Mouse (Mus musculus) MEL (cell line): Measurements from ENCODE around the gene Fap. TPM values are rescaled to one million over a fixed set of nuclear protein-coding genes. Genes with fewer than 3 reads are reported as not detected.

Experiments
- DNase-seq: peaks from one replicate; pipeline ENCODE4 v3.0.0; 2011; ENCODE audit warnings: low read depth, low spot score
- H3K27ac ChIP-seq: 2 replicates; pipeline ENCODE4 v1.5.1; 2012; ENCODE audit warnings: low read depth, mild to moderate bottlenecking, control low read depth, low read length, moderate library complexity; ENCODE audit not compliant: control insufficient read depth
- H3K27me3 ChIP-seq, 2 experiments: fragments of 150-350 bp in 1 of 2; sonication (generic) in 1 of 2; 2 replicates each; pipeline ENCODE4 v1.6.1; 2012; ENCODE audit warnings: low read length in 2 of 2, mild to moderate bottlenecking in 2 of 2, improper control_type of control experiment in 1 of 2, moderate library complexity in 1 of 2; ENCODE audit not compliant: insufficient read depth in 2 of 2, control insufficient read depth in 1 of 2
- H3K36me3 ChIP-seq, 2 experiments: 2 replicates each; pipeline ENCODE4 v1.6.1; 2012 to 2014; ENCODE audit warnings: low read length in 2 of 2, improper control_type of control experiment in 1 of 2, inconsistent platforms in 1 of 2, mild to moderate bottlenecking in 1 of 2; ENCODE audit not compliant: insufficient read depth in 2 of 2, control insufficient read depth in 1 of 2
- H3K4me1 ChIP-seq, 2 experiments: fragments of 150-350 bp in 1 of 2; sonication (generic) in 1 of 2; 2 replicates each; pipeline ENCODE4 v1.6.1; 2012; ENCODE audit warnings: low read length in 2 of 2, improper control_type of control experiment in 1 of 2, mild to moderate bottlenecking in 1 of 2; ENCODE audit not compliant: insufficient read depth in 2 of 2, control insufficient read depth in 1 of 2
- H3K4me3 ChIP-seq, 2 experiments: fragments of 150-350 bp in 1 of 2; sonication (generic) in 1 of 2; 2 replicates each; pipeline ENCODE4 v1.5.1; 2012; ENCODE audit warnings: low read depth in 2 of 2, low read length in 2 of 2, mild to moderate bottlenecking in 2 of 2, moderate library complexity in 2 of 2, control low read depth in 1 of 2, improper control_type of control experiment in 1 of 2; ENCODE audit not compliant: control insufficient read depth in 1 of 2, insufficient read depth in 1 of 2
- H3K79me2 ChIP-seq: 2 replicates; pipeline ENCODE4 v1.6.1; 2012; ENCODE audit warnings: mild to moderate bottlenecking, low read length, moderate library complexity; ENCODE audit not compliant: control insufficient read depth, poor library complexity, insufficient read depth
- H3K9ac ChIP-seq: 2 replicates; pipeline ENCODE4 v1.6.1; 2012; ENCODE audit warnings: low read depth, mild to moderate bottlenecking, control low read depth, low read length, moderate library complexity; ENCODE audit not compliant: control insufficient read depth, poor library complexity, severe bottlenecking
- H3K9me3 ChIP-seq: fragments of 150-350 bp; sonication (generic); replicated peaks from 2 replicates; pipeline ENCODE4 v1.6.1; 2012; ENCODE audit warnings: mild to moderate bottlenecking, low read length, improper control_type of control experiment, moderate library complexity; ENCODE audit not compliant: insufficient read depth
- BHLHE40 ChIP-seq: IDR thresholded peaks from 2 replicates; pipeline ENCODE4 v1.6.1; 2012; ENCODE audit warnings: low read depth, mild to moderate bottlenecking, inconsistent platforms, low read length, improper control_type of control experiment, borderline replicate concordance
- CHD2 ChIP-seq: IDR thresholded peaks from 2 replicates; pipeline ENCODE4 v1.6.1; 2011; ENCODE audit warnings: low read length, improper control_type of control experiment
- CTCF ChIP-seq, 3 experiments: IDR thresholded peaks in 2 of 3; conservative IDR thresholded peaks in 1 of 3; 2 replicates each; pipeline ENCODE4 v1.5.1; 2011 to 2012; ENCODE audit warnings: low read length in 3 of 3, low read depth in 2 of 3, mild to moderate bottlenecking in 2 of 3, improper control_type of control experiment in 1 of 3, inconsistent platforms in 1 of 3, mixed read lengths in 1 of 3, moderate library complexity in 1 of 3; ENCODE audit not compliant: control insufficient read depth in 1 of 3, insufficient read depth in 1 of 3, poor library complexity in 1 of 3, severe bottlenecking in 1 of 3
- EP300 ChIP-seq, 2 experiments: IDR thresholded peaks; 2 replicates each; pipeline ENCODE4 v1.6.1; 2011; ENCODE audit warnings: improper control_type of control experiment in 2 of 2, low read length in 2 of 2, low read depth in 1 of 2, mild to moderate bottlenecking in 1 of 2
- GABPA ChIP-seq: IDR thresholded peaks from 2 replicates; pipeline ENCODE4 v1.6.1; 2012; ENCODE audit warnings: low read depth, mild to moderate bottlenecking, inconsistent platforms, low read length, improper control_type of control experiment, moderate library complexity
- GATA1 ChIP-seq: IDR thresholded peaks from 2 replicates; pipeline ENCODE4 v1.6.1; 2011; ENCODE audit warnings: low read depth, low read length, improper control_type of control experiment
- HCFC1 ChIP-seq: IDR thresholded peaks from 2 replicates; pipeline ENCODE4 v1.6.1; 2012; ENCODE audit warnings: low read depth, mild to moderate bottlenecking, inconsistent platforms, low read length, improper control_type of control experiment, moderate library complexity
- KAT2A ChIP-seq: conservative IDR thresholded peaks from 2 replicates; pipeline ENCODE4 v1.6.1; 2012; ENCODE audit warnings: low read depth, low read length, improper control_type of control experiment, inconsistent platforms
- MAZ ChIP-seq: IDR thresholded peaks from 2 replicates; pipeline ENCODE4 v1.6.1; 2012; ENCODE audit warnings: low read depth, mild to moderate bottlenecking, inconsistent platforms, low read length, improper control_type of control experiment
- MXI1 ChIP-seq: IDR thresholded peaks from 2 replicates; pipeline ENCODE4 v1.6.1; 2011; ENCODE audit warnings: mild to moderate bottlenecking, low read depth, low read length, improper control_type of control experiment
- MYB ChIP-seq: IDR thresholded peaks from 2 replicates; pipeline ENCODE4 v1.6.1; 2011; ENCODE audit warnings: mild to moderate bottlenecking, low read depth, low read length, improper control_type of control experiment
- NELFE ChIP-seq: IDR thresholded peaks from 2 replicates; pipeline ENCODE4 v1.6.1; 2011; ENCODE audit warnings: low read depth, low read length, improper control_type of control experiment
- NRF1 ChIP-seq: IDR thresholded peaks from 2 replicates; pipeline ENCODE4 v1.6.1; 2014; ENCODE audit warnings: low read depth, mild to moderate bottlenecking, inconsistent platforms, low read length, improper control_type of control experiment, moderate library complexity; ENCODE audit not compliant: poor library complexity, insufficient read depth, severe bottlenecking
- POLR2A ChIP-seq, 2 experiments: IDR thresholded peaks; 2 replicates each; pipeline ENCODE4 v1.6.1; 2011 to 2012; ENCODE audit warnings: low read length in 2 of 2, mild to moderate bottlenecking in 2 of 2, control low read depth in 1 of 2, improper control_type of control experiment in 1 of 2, low read depth in 1 of 2, moderate library complexity in 1 of 2; ENCODE audit not compliant: control insufficient read depth in 1 of 2, insufficient read depth in 1 of 2, poor library complexity in 1 of 2
- POLR2AphosphoS5 ChIP-seq: IDR thresholded peaks from 2 replicates; pipeline ENCODE4 v1.6.1; 2012; ENCODE audit warnings: low read depth, borderline replicate concordance, mild to moderate bottlenecking, inconsistent platforms, low read length, moderate library complexity, mixed read lengths
- RAD21 ChIP-seq: IDR thresholded peaks from 2 replicates; pipeline ENCODE4 v1.6.1; 2011; ENCODE audit warnings: mild to moderate bottlenecking, low read depth, low read length, improper control_type of control experiment
- TAL1 ChIP-seq: IDR thresholded peaks from 2 replicates; pipeline ENCODE4 v1.6.1; 2012; ENCODE audit warnings: mild to moderate bottlenecking, inconsistent platforms, low read length, moderate library complexity, mixed read lengths
- TCF12 ChIP-seq: IDR thresholded peaks from 2 replicates; pipeline ENCODE4 v1.6.1; 2014; ENCODE audit warnings: low read depth, mild to moderate bottlenecking, inconsistent platforms, low read length, improper control_type of control experiment, moderate library complexity
- UBTF ChIP-seq: IDR thresholded peaks from 2 replicates; pipeline ENCODE4 v1.6.1; 2012; ENCODE audit warnings: low read depth, mild to moderate bottlenecking, inconsistent platforms, low read length, improper control_type of control experiment, moderate library complexity, borderline replicate concordance; ENCODE audit not compliant: insufficient read depth
- USF2 ChIP-seq, 2 experiments: IDR thresholded peaks; 2 replicates each; pipeline ENCODE4 v1.6.1; 2011 to 2012; ENCODE audit warnings: improper control_type of control experiment in 2 of 2, low read length in 2 of 2, borderline replicate concordance in 1 of 2, inconsistent platforms in 1 of 2, low read depth in 1 of 2, mild to moderate bottlenecking in 1 of 2; ENCODE audit not compliant: insufficient read depth in 1 of 2
- ZKSCAN1 ChIP-seq: IDR thresholded peaks from 2 replicates; pipeline ENCODE4 v1.6.1; 2012; ENCODE audit warnings: low read depth, mild to moderate bottlenecking, inconsistent platforms, low read length, improper control_type of control experiment, moderate library complexity
- ZNF384 ChIP-seq: IDR thresholded peaks from 2 replicates; pipeline ENCODE4 v1.6.1; 2012; ENCODE audit warnings: low read depth, mild to moderate bottlenecking, inconsistent platforms, low read length, improper control_type of control experiment
- polyA plus RNA-seq, 2 experiments: library from polyadenylated mRNA; stranded (reverse) in 1 of 2; unstranded in 1 of 2; fragments of >175 nt in 1 of 2; fragments of >200 nt in 1 of 2; gene quantifications; 2 replicates each; pipeline versions ENCODE4 v1.2.1 to v1.2.4; 2012; ENCODE audit warnings: low replicate concordance in 2 of 2, low read depth in 1 of 2; ENCODE audit not compliant: insufficient read length in 2 of 2, insufficient read depth in 1 of 2, missing spikeins in 1 of 2
- total RNA-seq: library from RNA; depleted of rRNA; stranded (reverse); fragments of 300-350 nt; gene quantifications from 2 replicates; pipeline ENCODE4 v1.2.3, GENCODE M21; 2012

Fap gene
- total and polyA plus RNA-seq, 3 experiments = 0.17 to 0.23 TPM; not detected in 1

DNA sequence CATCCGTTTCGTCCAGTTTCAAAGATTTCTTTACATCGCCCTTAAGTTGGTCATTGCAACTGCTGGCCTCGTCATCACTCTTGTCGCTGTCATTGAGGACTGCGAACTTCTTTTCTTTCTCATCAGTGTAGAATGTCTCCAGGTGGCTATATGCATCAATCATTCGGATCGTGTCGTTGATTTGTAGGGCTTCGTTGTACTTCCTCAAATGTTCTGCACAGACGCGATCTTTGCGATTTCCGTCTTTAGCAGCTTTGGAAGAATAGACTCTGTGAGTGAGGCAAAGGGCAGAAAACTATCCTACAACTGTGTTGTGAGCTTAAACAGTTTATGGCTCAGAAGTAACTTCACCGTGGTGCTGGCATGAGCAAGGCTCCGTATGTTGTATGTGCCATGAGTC lies 32.3 kb upstream of the Fap start:
- Histone ChIP-seq H3K36me3 (peaks cover 0 to 12% of the 10 kb centered on the region in 2 experiments; a peak in 2 of 4 replicates), H3K4me1 (no peaks in the 10 kb centered on the region)

GRCm38 (mm10) chr2:62603530-62603929 lies 29.7 kb upstream of the Fap start:
- H3K4me1 ChIP-seq = no peaks in the 10 kb centered on the region
- peaks cover 0 to 10% of the 10 kb centered on the region in 2 experiments; a peak in 2 of 4 replicates for H3K36me3 ChIP-seq
- DNase-seq = no peak
- H3K79me2 ChIP-seq = no peaks in the 10 kb centered on the region
- no peak overlapping the region for H3K4me3 ChIP-seq
- H3K9ac ChIP-seq = no peak overlapping the region
- no peak for TF ChIP-seq BHLHE40
- TF ChIP-seq TCF12 = no peak
- TF ChIP-seq EP300 (IDR thresholded peaks at IDR 0.05; ENCODE audit: low read depth in 1 of 2, low read length in 2 of 2) = no peak
- no peak for TF ChIP-seq ZNF384
- TF ChIP-seq MYB = no peak
- TF ChIP-seq NELFE = no peak
- no peak for TF ChIP-seq MAZ
- TF ChIP-seq NRF1 = no peak
- no peak for TF ChIP-seq GABPA
- no peak for TF ChIP-seq MXI1
- TF ChIP-seq HCFC1 = no peak
- TF ChIP-seq CHD2 = no peak
- no peaks in the 10 kb centered on the region for H3K27me3 ChIP-seq
- H3K27ac ChIP-seq = no peak overlapping the region
- H3K9me3 ChIP-seq = no peaks in the 10 kb centered on the region

More for the DNA sequence above, 32.3 kb upstream of the Fap start:
- Histone ChIP-seq H3K79me2 (no peaks in the 10 kb centered on the region), H3K9ac (no peak overlapping the region), H3K9me3 (no peaks in the 10 kb centered on the region), H3K4me3 (no peak overlapping the region)
- no peak for DNase-seq
- no peak for TF ChIP-seq RAD21
- no peak for TF ChIP-seq UBTF
- no peak for TF ChIP-seq ZNF384
- TF ChIP-seq TAL1 = no peak
- no peak for TF ChIP-seq BHLHE40
- TF ChIP-seq USF2 (IDR thresholded peaks at IDR 0.05; ENCODE audit: borderline replicate concordance in 1 of 2, insufficient read depth in 1 of 2, low read depth in 1 of 2, low read length in 2 of 2) = no peak
- no peak for TF ChIP-seq NELFE
- TF ChIP-seq GATA1 = no peak
- TF ChIP-seq EP300 (IDR thresholded peaks at IDR 0.05; ENCODE audit: low read depth in 1 of 2, low read length in 2 of 2) = no peak
- no peak for TF ChIP-seq KAT2A
- no peak for TF ChIP-seq POLR2AphosphoS5
- TF ChIP-seq POLR2A (IDR thresholded peaks at IDR 0.05; ENCODE audit: control insufficient read depth in 1 of 2, insufficient read depth in 1 of 2, low read depth in 1 of 2, low read length in 2 of 2, poor library complexity in 1 of 2) = no peak
- no peak for TF ChIP-seq MYB
- TF ChIP-seq CTCF (IDR thresholded peaks at IDR 0.05 in 2 of 3, conservative IDR thresholded peaks at IDR 0.05 in 1 of 3; ENCODE audit: control insufficient read depth in 1 of 3, insufficient read depth in 1 of 3, low read depth in 2 of 3, low read length in 3 of 3, poor library complexity in 1 of 3, severe bottlenecking in 1 of 3) = no peak
- no peak for TF ChIP-seq ZKSCAN1
- TF ChIP-seq, all 39 proteins: peak for 0
- H3K27me3 ChIP-seq = no peaks in the 10 kb centered on the region
- H3K27ac ChIP-seq = no peak overlapping the region
